Mouse (Mus musculus): ENCODE measurements around the gene Pagr1b. TPM values are rescaled to one million over a fixed set of nuclear protein-coding genes. Genes with fewer than 3 reads are reported as not detected.

Pagr1b gene
- total RNA-seq (2021) (1 to 10 TPM in 1 of 2 experiments, not detected in 1; 1.3 TPM), polyA plus RNA-seq (2012; rRNA removed) (1.7 and 2.0 TPM in 2 replicates)
- long read RNA-seq: 0 reads

- DNase-seq: no peak
Observed at GRCm38 (mm10) chr7:127016481-127016485, at the start of gene Pagr1b. TSS of gene Pagr1b (minus strand) at chr7:127016484.

DNA sequence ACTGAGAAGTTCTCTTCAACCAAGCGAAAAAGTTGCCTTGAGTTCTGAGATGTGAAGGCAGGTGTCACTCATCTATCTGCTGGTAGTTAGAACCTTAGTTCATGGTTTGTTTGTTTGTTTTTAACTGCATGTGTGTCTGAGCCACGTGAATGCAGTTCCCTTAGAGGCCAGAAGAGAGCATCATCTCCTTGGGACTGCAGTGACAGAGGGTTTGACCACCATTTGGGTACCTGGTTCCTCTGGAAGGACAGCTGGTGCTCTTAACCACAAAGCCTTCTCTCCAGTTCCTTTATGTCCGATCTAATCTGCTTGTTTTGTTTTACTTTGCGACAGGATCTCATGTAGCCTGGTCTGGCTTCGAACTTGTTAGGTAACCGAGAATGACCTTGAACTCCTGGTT lies 49.3 kb upstream of the Pagr1b start:
- DNase-seq: no peak

DNA sequence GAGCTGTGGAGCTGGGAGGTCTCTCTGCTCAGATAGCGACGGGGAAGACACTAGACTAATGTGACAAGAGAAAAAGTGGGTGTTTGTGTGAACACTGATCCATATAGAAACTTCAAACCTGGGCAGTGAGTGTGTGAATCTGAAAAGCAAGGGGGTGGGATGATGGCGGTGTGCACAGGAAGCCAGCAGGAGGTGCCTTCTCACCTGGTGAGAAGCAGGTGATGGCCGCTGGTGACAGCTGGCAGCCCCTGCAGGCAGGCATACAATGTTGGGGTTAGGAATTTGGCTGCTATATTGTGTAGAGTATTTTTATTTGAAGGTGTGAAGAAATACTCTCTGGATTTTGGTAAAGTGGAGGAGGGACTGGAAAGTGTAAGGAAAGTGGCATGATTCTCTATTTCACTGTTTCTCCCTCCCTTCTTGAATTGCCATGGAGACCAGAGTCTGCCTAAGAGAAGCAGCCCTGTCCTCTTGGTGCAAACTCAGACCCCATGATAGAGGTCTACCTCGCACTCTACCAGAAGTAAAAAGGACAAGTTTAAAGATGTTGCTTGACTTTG lies 38.8 kb upstream of the Pagr1b start:
- no peak for DNase-seq

- peak; percentile 94 for DNase-seq
Observed at GRCm38 (mm10) chr7:127041851-127042672, 25.8 kb upstream of the Pagr1b start, which contains the start of gene Kif22. TSS of gene Kif22 (minus strand) at chr7:127042471.

DNA sequence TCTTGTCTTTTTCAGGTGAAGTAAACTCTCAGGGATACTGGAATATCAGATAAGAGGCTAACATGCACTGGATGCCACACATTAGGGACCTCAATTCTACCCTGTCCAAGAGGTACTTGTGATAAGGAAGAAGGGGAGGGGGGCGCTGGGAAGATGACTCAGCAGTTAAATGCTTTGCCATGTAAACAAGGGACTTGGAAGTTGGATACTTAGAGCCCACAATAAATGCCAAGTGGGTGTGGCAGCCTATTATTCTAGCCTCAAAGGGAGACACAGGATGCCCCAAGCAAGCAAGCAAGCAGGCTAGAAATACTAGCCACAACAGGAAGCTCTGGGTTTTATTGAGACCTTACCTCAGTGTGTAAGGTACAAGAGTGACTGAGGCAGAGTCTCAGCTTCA lies 15.0 kb upstream of the Pagr1b start:
- DNase-seq: no peak

GRCm38 (mm10) chr7:127030172-127030571 lies 13.9 kb upstream of the Pagr1b start:
- no peak for DNase-seq

GRCm38 (mm10) chr7:127027885-127028284 lies 11.6 kb upstream of the Pagr1b start:
- DNase-seq: no peak

DNA sequence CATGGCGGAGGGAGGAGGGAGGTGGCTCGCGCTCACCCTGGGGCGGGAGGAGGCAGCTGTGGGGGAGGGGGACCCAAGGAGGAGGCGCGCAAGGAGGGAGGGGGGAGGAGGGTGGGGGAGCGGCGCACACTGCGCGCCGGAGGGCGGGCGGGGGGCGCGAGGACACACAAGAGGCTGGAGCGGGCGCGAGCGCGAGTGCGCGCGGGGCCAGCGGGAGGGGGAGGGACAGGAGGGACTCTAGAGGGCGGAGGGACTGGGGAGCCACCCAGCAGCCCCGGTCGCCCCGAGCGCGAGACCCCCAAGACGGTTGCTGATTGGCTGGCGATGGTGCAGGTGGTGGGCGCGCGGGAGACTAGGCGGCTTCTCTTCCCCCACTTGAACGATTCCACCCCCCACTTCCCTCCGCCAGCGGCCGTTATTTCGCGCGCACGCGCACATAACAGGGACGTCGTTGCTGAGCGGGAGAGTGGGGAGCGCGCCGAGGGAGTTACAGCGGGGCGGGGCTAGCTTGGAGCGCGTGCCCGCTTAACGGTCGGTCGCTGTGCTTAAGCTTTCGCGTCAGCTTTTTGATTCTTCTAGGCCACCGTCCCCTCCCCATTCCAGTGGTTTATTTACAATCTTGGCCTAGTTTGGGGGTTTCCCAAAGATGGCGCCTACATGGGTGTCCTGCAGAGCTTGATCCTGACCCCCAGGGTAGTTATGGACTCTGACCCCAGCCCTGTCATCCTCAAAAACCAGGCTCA lies 10.9 kb upstream of the Pagr1b start, which contains the start of gene Maz:
TSS of gene Maz (minus strand) at position 54 of the 743 bp plus-strand sequence.
- peak; percentile 100 for DNase-seq

GRCm38 (mm10) chr7:127026616-127026983 lies 10.3 kb upstream of the Pagr1b start:
- no peak for DNase-seq

GRCm38 (mm10) chr7:127026161-127026600 lies 9.9 kb upstream of the Pagr1b start:
- DNase-seq: peak; percentile 83

GRCm38 (mm10) chr7:127025556-127026160 lies 9.4 kb upstream of the Pagr1b start:
- peak; percentile 77 for DNase-seq

- DNase-seq: peak; percentile 89
Observed at GRCm38 (mm10) chr7:127024755-127025555, 8.7 kb upstream of the Pagr1b start.

DNA sequence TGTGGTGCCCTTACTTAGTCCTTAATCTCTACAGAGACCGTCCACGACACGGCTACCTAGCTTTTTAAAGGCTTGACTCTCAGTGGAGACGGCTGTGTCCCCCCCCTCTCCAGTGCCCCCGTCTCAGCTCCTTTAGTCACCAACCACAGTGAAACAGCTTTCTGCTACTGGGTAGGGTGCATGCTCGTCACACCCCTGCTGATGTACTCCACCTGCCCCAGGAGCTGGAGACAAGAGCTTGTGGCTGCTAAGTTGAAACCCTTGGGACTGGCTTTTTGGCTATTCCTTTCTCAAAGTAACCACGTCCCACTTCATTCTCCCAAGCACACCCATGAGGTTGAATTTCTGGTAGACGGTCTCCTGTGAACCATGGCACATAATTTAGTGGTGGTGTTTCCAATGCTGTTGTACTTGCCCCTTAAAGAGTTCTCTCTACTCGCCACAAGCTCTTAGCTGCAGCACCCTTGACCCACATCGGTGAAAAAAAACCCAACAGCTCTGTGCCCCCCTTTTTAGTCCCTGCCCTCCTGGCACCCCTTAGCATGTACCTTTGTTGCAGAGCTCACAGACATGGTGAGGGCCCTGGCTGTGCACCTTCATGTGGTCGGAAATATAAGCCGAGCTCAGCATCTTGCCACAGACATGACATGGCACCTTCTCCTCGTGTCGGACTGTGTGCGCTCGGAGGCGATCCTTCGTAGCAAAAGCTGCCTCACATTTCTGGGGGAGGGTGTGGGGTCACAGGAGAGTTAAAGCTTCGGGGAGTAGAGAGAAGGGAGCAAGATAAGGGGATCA lies 7.8 kb upstream of the Pagr1b start:
- DNase-seq: peak; percentile 24

- DNase-seq: peak; percentile 23
Observed at GRCm38 (mm10) chr7:127023272-127023691, 7.0 kb upstream of the Pagr1b start.

- DNase-seq: no peak
Observed at GRCm38 (mm10) chr7:127022528-127023271, 6.4 kb upstream of the Pagr1b start.

DNA sequence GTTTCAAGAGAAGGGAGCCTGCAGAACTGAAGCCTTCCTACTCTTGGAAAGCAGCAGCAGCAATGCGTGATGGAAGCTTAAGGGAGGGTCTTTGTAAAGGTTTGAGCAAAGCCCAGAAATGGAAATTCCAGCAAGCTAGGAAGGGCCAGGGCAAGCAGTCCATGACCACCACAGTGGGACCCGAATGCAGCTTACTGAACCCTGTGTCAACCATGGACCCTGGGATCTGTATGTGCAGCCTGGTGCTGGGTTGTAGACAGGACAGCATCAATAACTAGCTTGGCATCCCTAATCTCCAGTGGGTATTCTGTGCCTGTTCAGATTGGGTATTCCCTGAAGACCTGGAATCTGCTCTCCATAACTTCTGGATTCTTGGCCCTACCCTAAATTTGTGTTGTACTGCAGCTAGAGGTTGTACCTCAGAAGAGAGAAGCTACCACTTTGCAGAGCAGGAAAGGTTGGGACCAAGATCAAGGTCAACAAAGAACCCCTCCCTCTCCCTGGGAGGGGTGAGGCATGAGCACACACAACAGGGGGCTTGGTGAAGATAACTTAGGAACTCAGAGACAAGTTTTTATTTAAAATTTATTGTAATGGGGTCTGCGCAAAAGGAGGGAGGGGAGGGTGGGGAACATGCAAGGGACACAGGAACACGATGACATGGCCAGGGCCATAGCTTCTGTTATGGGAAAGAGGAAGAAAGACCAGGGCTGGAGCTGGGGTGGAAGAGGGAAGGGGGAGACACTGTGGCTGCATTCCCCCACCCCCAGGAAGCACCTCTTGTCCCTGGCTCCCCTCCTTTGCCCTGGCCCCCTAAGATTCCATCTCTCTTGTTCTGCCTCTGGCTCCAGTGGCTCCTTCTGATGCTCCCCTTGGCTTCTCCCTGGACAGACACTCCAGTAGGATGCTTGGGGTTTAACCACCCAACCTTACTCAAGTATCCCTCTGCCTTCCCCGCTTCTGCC lies 5.6 kb upstream of the Pagr1b start:
- DNase-seq: no peak

- DNase-seq: peak; percentile 58
Observed at GRCm38 (mm10) chr7:127020901-127021562, 4.7 kb upstream of the Pagr1b start, which contains the start of the genes Gm42742 and Prrt2. TSS of gene Gm42742 (minus strand) at chr7:127021097. TSS of gene Prrt2 (minus strand) at chr7:127021211.

GRCm38 (mm10) chr7:127020491-127020890 lies 4.2 kb upstream of the Pagr1b start:
- DNase-seq: peak; percentile 6
